10 mouse cellular contexts compared by ENCODE assay signal in the genomic region with DNA sequence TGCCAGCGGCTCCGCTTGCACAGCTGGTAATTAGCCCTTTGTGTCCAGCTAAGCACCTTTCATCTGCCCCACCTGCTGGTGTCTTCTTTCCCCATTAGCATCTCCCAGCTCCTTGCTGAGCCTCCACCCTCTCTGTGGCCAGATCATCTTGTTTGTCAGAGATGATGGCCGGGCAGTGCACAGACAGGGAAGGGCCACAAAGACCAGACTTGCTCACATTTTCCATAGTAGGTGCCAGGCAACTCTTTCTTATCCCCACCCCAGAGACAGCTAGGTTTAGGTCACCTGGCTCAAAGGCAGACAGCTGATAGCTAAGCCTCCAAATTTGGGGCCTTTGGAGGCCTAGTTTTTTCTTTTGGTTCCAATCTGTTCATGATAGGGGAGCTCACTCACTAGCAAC. TPM values are rescaled to one million over a fixed set of nuclear protein-coding genes. Genes with fewer than 3 reads are reported as not detected.
DNase-seq lines count a peak whose midpoint lies in the region; ATAC-seq and TF ChIP-seq lines count a peak whose summit lies in the region.
"Had no signal": no experiment of that assay in that cellular context is flagged by ENCODE, and none has a peak within 500 bp of the region (broad histone marks: within the 10 kb centered on the region; RNA-seq: fewer than 3 reads in every experiment).

No protein-coding gene starts in this region.

- ATAC-seq in hindbrain, embryonic 13.5 days (ENCODE audit: low FRiP score), result no peak
- no peak for ATAC-seq in hindbrain, embryonic 11.5 days (ENCODE audit: low FRiP score)
- no peak for ATAC-seq in neural tube, embryonic 13.5 days (ENCODE audit: low read depth)
- no peak for ATAC-seq in neural tube, embryonic 15.5 days (ENCODE audit: low FRiP score)
- no peak for ATAC-seq in heart, embryonic 12.5 days (ENCODE audit: insufficient number of reproducible peaks, low FRiP score)

- H3K9ac ChIP-seq in hindbrain, embryonic 13.5 days, result no peak overlapping the region
- no peak overlapping the region for H3K9ac ChIP-seq in hindbrain, embryonic 11.5 days (ENCODE audit: low read depth, low read length)
- no peak overlapping the region for H3K9ac ChIP-seq in neural tube, embryonic 13.5 days
- no peak overlapping the region for H3K9ac ChIP-seq in neural tube, embryonic 15.5 days (replicated peaks)
- H3K9ac ChIP-seq in heart, embryonic 12.5 days, result peak overlapping the region; percentile 51
- H3K9ac ChIP-seq: liver, embryonic 14.5 days had no signal

- H3K9me3 ChIP-seq in hindbrain, embryonic 13.5 days, result 0 out of 2 replicates have a peak, but pooled peaks cover 3% of the 10 kb centered on the region
- H3K9me3 ChIP-seq in hindbrain, embryonic 11.5 days (ENCODE audit: control insufficient read depth, low read length), result no peaks in the 10 kb centered on the region
- H3K9me3 ChIP-seq in neural tube, embryonic 13.5 days, result peaks cover 11% of the 10 kb centered on the region; the same call in 1 of the 2 replicates
- no peaks in the 10 kb centered on the region for H3K9me3 ChIP-seq in neural tube, embryonic 15.5 days (replicated peaks)
- H3K9me3 ChIP-seq in heart, embryonic 12.5 days (replicated peaks), result no peaks in the 10 kb centered on the region

- peaks cover 59% of the 10 kb centered on the region for H3K36me3 ChIP-seq in hindbrain, embryonic 13.5 days
- H3K36me3 ChIP-seq in hindbrain, embryonic 11.5 days (ENCODE audit: control insufficient read depth, insufficient read depth, low read length), result peaks cover 5% of the 10 kb centered on the region; the same call in 1 of the 2 replicates
- peaks cover 50% of the 10 kb centered on the region for H3K36me3 ChIP-seq in neural tube, embryonic 13.5 days
- H3K36me3 ChIP-seq in neural tube, embryonic 15.5 days, result peaks cover 14% of the 10 kb centered on the region; the same call in 1 of the 2 replicates
- H3K36me3 ChIP-seq in heart, embryonic 12.5 days, result peaks cover 80% of the 10 kb centered on the region
- peaks cover 4% of the 10 kb centered on the region for H3K36me3 ChIP-seq in small intestine, adult 2 months (ENCODE audit: control insufficient read depth, insufficient read depth, low read length)

- WGBS in hindbrain, embryonic 13.5 days, result 48% methylated on average over 3 of the region's 3 CpGs
- 52% methylated on average over 3 of the region's 3 CpGs for WGBS in hindbrain, embryonic 11.5 days
- 36% methylated on average over 3 of the region's 3 CpGs for WGBS in neural tube, embryonic 13.5 days
- 25% methylated on average over 3 of the region's 3 CpGs for WGBS in neural tube, embryonic 15.5 days
- 36% methylated on average over 3 of the region's 3 CpGs for WGBS in heart, embryonic 12.5 days
- 49% methylated on average over 3 of the region's 3 CpGs for WGBS in small intestine, adult 2 months

- no peak for TF ChIP-seq POLR2A in small intestine, adult 2 months (IDR thresholded peaks at IDR 0.05; ENCODE audit: low read depth, low read length)

- no peak overlapping the region for H3K4me3 ChIP-seq in hindbrain, embryonic 13.5 days
- no peak overlapping the region for H3K4me3 ChIP-seq in hindbrain, embryonic 11.5 days (ENCODE audit: low read depth, low read length)
- H3K4me3 ChIP-seq in neural tube, embryonic 13.5 days, result no peak overlapping the region
- no peak overlapping the region for H3K4me3 ChIP-seq in neural tube, embryonic 15.5 days (replicated peaks)
- no peak overlapping the region for H3K4me3 ChIP-seq in heart, embryonic 12.5 days
- peak overlapping the region; percentile 4; the same call in 1 of the 2 replicates for H3K4me3 ChIP-seq in small intestine, adult 2 months (ENCODE audit: low read depth, low read length)

- H3K4me1 ChIP-seq in hindbrain, embryonic 13.5 days (replicated peaks), result peaks cover 32% of the 10 kb centered on the region
- no peaks in the 10 kb centered on the region for H3K4me1 ChIP-seq in hindbrain, embryonic 11.5 days (replicated peaks; ENCODE audit: control insufficient read depth, insufficient read depth, low read length)
- H3K4me1 ChIP-seq in neural tube, embryonic 13.5 days (replicated peaks), result peaks cover 29% of the 10 kb centered on the region
- peaks cover 20% of the 10 kb centered on the region for H3K4me1 ChIP-seq in neural tube, embryonic 15.5 days
- peaks cover 69% of the 10 kb centered on the region for H3K4me1 ChIP-seq in heart, embryonic 12.5 days (replicated peaks)
- H3K4me1 ChIP-seq in small intestine, adult 2 months (ENCODE audit: control insufficient read depth, insufficient read depth, insufficient read length, low read length), result peaks cover 32% of the 10 kb centered on the region

- 0 out of 2 replicates have a peak overlapping the region, but pooled peaks have one; percentile 13 for H3K27ac ChIP-seq in hindbrain, embryonic 13.5 days
- no peak overlapping the region for H3K27ac ChIP-seq in hindbrain, embryonic 11.5 days (ENCODE audit: low read depth, low read length)
- H3K27ac ChIP-seq in neural tube, embryonic 13.5 days (replicated peaks), result 0 out of 2 replicates have a peak overlapping the region, but pooled peaks have one; percentile 1
- H3K27ac ChIP-seq in neural tube, embryonic 15.5 days (replicated peaks), result no peak overlapping the region
- H3K27ac ChIP-seq in heart, embryonic 12.5 days (ENCODE audit: poor library complexity, severe bottlenecking), result peak overlapping the region; percentile 74
- H3K27ac ChIP-seq in small intestine, adult 2 months (ENCODE audit: insufficient read depth, low read depth, low read length), result peak overlapping the region; percentile 2
- H3K27ac ChIP-seq: liver, embryonic 14.5 days had no signal

- DNase-seq in hindbrain, embryonic 11.5 days (ENCODE audit: low spot score), result no peak
- no peak for DNase-seq in gastrocnemius, adult 18-20 months (ENCODE audit: low spot score)
- DNase-seq: gastrocnemius, postnatal 14 days; kidney, adult 2 months had no signal

- no peak overlapping the region for H3K4me2 ChIP-seq in hindbrain, embryonic 13.5 days
- no peak overlapping the region for H3K4me2 ChIP-seq in hindbrain, embryonic 11.5 days (replicated peaks; ENCODE audit: low read depth, low read length)
- H3K4me2 ChIP-seq in neural tube, embryonic 13.5 days, result no peak overlapping the region
- H3K4me2 ChIP-seq in neural tube, embryonic 15.5 days, result no peak overlapping the region
- H3K4me2 ChIP-seq in heart, embryonic 12.5 days, result 0 out of 2 replicates have a peak overlapping the region, but pooled peaks have one; percentile 8

- H3K27me3 ChIP-seq in hindbrain, embryonic 13.5 days, result no peaks in the 10 kb centered on the region
- no peaks in the 10 kb centered on the region for H3K27me3 ChIP-seq in hindbrain, embryonic 11.5 days (ENCODE audit: control insufficient read depth, insufficient read depth, low read length)
- H3K27me3 ChIP-seq in neural tube, embryonic 13.5 days, result no peaks in the 10 kb centered on the region
- H3K27me3 ChIP-seq in neural tube, embryonic 15.5 days (replicated peaks), result no peaks in the 10 kb centered on the region
- H3K27me3 ChIP-seq in heart, embryonic 12.5 days (replicated peaks), result no peaks in the 10 kb centered on the region
- H3K27me3 ChIP-seq in small intestine, adult 2 months (ENCODE audit: control insufficient read depth, insufficient read depth, low read length), result no peaks in the 10 kb centered on the region

- no peak for TF ChIP-seq CTCF in small intestine, adult 2 months (IDR thresholded peaks at IDR 0.05; ENCODE audit: extremely low read depth, insufficient read length, insufficient replicate concordance, low read depth, low read length)

RNA-seq across cellular contexts. Expression of a gene that starts 16.5 kb away (rescaled TPM):
- polyA plus RNA-seq in hindbrain, embryonic 13.5 days (2015; fragmentation: Nextera tagmentation; extraction: Ambion mirVana), result 7.0 and 8.5 TPM in 2 replicates
- polyA plus RNA-seq in hindbrain, embryonic 11.5 days (2014; fragmentation: Nextera tagmentation; extraction: Ambion mirVana), result 7.0 and 8.6 TPM in 2 replicates
- 6.3 and 7.5 TPM in 2 replicates for polyA plus RNA-seq in neural tube, embryonic 13.5 days (2015; fragmentation: Nextera tagmentation; extraction: Ambion mirVana)
- polyA plus RNA-seq in neural tube, embryonic 15.5 days (2015; fragmentation: Nextera tagmentation; extraction: Ambion mirVana), result 4.9 and 5.5 TPM in 2 replicates
- 22.6 and 23.7 TPM in 2 replicates for polyA plus RNA-seq in heart, embryonic 12.5 days (2016; fragmentation: Nextera tagmentation; extraction: Ambion mirVana)
- 41.9 and 49.3 TPM in 2 replicates for polyA plus RNA-seq in small intestine, adult 2 months (2012; rRNA removed)
- total RNA-seq in gastrocnemius, adult 18-20 months (2021), result 1 to 10 TPM; 4.2 to 8.4 TPM

Comparison
In these comparisons a context has a peak if more than half of its experiments do, and no peak if none do; other contexts are left out.
1. H3K27ac ChIP-seq: peak in hindbrain, embryonic 13.5 days (single experiment), neural tube, embryonic 13.5 days (single experiment), heart, embryonic 12.5 days (single experiment) and small intestine, adult 2 months (single experiment); none in hindbrain, embryonic 11.5 days (single experiment) and neural tube, embryonic 15.5 days (single experiment).